Mouse (Mus musculus) cortical plate, adult 2 months (tissue): Measurements from ENCODE around the gene Nkd1.

Experiments used
- CTCF ChIP-seq: fragments of 200-500 bp; IDR thresholded peaks from 2 replicates; pipeline ENCODE4 v1.5.1; 2011; ENCODE audit warnings: mild to moderate bottlenecking, control low read depth, low read length; ENCODE audit not compliant: insufficient read depth; ENCODE audit errors: extremely low read depth
- POLR2A ChIP-seq: fragments of 200-500 bp; IDR thresholded peaks from 2 replicates; pipeline ENCODE4 v1.6.1; 2011; ENCODE audit warnings: mild to moderate bottlenecking, low read length, control low read depth; ENCODE audit not compliant: insufficient read depth; ENCODE audit errors: extremely low read depth

DNA sequence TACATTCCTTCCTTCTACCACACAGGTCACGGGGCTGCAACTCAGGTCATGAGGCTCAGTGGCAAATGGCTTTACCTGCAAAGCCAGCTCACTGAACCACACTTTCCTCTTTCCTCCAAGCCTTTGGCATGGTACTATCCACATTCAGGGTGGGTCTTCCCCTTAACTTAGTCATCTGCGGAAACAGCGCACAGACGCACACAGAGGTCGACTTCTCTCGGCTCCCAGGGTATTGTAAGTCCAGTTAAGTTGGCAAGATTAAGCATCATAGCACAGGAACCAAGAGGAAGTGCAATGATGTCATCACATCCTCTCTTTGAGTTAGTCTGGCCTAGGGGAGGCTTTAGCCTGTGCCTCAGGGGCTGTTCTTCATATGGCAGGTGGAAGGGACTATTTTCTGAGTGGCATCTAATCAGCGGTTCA lies 112.2 kb downstream of the Nkd1 start:
- TF ChIP-seq CTCF (no peak), POLR2A (no peak)
